Mouse (Mus musculus) brain, embryonic 14.5 days (tissue): ENCODE data around the gene Myl12a.

Source experiments
- CTCF ChIP-seq: fragments of 200-500 bp; IDR thresholded peaks from 2 replicates; pipeline ENCODE4 v1.5.1; 2012; ENCODE audit warnings: inconsistent platforms, mild to moderate bottlenecking, moderate library complexity, borderline replicate concordance; ENCODE audit not compliant: insufficient read depth, insufficient read length; ENCODE audit errors: extremely low read depth
- POLR2A ChIP-seq: fragments of 200-500 bp; IDR thresholded peaks from 2 replicates; pipeline ENCODE4 v1.6.1; 2012; ENCODE audit warnings: mild to moderate bottlenecking, inconsistent platforms, borderline replicate concordance; ENCODE audit not compliant: poor library complexity, insufficient read depth, insufficient read length, severe bottlenecking; ENCODE audit errors: extremely low read depth

DNA sequence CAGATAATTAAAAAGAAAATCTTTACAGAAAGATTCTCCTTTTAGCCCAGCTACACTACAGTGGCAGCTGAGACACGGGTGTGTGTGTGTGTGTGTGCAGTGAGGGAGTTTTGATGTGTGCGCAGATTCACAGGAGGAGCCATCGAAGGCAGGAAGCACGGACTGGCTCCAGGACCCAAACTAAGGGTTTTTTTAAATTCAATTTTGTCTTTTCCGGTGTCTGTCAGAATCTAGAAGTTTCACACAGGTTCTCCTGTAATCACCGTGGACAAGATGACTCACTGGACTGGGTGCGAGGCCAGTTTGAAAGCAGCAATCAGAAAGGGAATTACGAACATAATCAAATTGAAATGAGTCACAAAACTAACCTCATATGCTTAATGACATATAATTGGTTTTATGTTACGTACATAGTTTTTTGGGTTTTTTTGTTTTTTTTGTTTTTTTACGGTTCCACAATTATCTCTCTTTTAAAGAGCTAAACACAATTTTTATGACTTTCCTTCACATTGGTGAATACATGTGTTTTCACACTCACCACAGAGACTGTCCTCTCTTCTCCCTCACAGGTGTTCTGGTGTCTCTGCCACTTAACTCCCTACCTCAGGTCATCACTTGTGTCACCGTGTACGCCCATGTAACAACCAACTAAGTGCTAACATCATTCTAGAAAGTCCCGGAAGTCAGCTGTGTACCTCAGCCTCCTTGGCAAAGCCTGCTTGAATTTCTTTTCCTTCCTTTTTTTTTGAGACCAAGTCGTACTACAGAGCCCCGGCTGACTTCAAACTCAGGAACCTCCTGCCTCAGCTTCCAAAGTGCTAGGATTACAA is 15.6 kb downstream of the Myl12a start:
- TF ChIP-seq POLR2A (no peak), CTCF (no peak)
